Mouse (Mus musculus): ENCODE data around the gene Panx3.

GRCm38 (mm10) chr9:37656439-37656881 is 12.6 kb downstream of the Panx3 start:
- TF ChIP-seq GATA1 (IDR thresholded peaks at IDR 0.05; ENCODE audit: low read length): no peak
- TF ChIP-seq TAL1 (IDR thresholded peaks at IDR 0.05; ENCODE audit: low read length): no peak
